Mouse (Mus musculus): ENCODE results near the gene Bptf.
"Not testable (repeated sequence)": the region's sequence is repeated elsewhere in the genome, so short reads cannot be mapped to it uniquely, and the experiment has no call there.

Bptf gene

GRCm38 (mm10) chr11:107113881-107114557 lies 17.9 kb downstream of the Bptf start:
- DNase-seq = no peak

GRCm38 (mm10) chr11:107113112-107113511 lies 18.8 kb downstream of the Bptf start:
- peak; percentile 64 for DNase-seq

GRCm38 (mm10) chr11:107109669-107110068 lies 22.3 kb downstream of the Bptf start:
- no peak for DNase-seq

DNA sequence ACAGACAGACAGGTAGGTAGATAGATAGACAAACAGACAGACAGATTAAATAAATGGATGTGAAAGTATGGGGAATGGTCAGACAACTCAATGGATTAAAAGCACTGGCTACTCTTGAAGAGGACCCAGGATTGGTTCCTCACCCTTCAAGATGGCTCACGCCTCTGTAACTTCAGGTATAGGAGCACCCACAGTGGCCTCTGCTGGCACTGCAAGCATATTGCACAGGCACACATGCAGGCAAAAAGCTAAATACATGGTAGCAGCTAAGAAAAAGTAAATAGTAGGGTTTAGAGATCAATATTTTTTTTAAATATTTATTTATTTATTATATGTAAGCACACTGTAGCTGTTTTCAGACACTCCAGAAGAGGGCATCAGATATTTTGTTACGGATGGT lies 23.0 kb downstream of the Bptf start:
- no peak for DNase-seq

DNA sequence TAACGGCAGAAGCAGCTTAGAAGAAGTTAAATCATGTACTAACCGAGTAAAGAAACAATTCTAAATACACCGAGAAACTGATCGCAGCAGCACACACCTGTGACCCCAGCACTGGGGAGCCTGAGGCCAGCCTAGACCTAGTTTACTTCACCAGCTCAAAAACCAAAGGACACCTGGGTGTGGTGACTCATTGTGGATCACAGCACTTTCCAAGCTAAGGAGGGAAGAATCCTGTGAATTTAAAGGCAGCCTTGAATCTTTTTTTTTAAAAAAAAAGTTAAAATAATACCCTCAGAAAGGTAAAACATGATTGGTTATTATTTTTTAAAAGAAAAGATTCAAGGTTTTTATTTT lies 24.2 kb downstream of the Bptf start:
- DNase-seq = no peak

GRCm38 (mm10) chr11:107106978-107107724 lies 24.8 kb downstream of the Bptf start:
- DNase-seq = no peak

GRCm38 (mm10) chr11:107106461-107106860 lies 25.5 kb downstream of the Bptf start:
- no peak for DNase-seq

DNA sequence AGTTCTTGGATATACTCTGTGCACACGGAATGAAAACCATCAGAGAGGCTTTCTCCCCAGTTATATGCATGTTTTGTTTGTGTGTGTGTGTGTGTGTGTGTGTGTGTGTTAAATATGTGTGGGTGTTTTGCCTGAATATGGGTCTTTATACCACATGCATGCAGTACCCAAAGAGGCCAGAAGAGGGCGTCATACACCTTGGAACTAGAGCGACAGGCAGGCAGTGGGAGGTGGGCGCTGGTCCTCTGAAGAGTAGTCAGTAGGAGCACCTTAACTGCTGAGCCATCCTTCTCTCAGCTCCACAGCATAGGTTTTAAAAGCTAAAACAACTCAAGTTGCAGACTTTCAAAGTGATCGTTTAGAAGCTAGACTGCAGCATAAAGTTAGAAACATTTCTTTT lies 26.7 kb downstream of the Bptf start:
- DNase-seq = peak; percentile 83

- no peak for DNase-seq
These were observed 28.2 kb downstream of the Bptf start for GRCm38 (mm10) chr11:107103736-107104135.

GRCm38 (mm10) chr11:107103224-107103589 lies 28.7 kb downstream of the Bptf start:
- DNase-seq = no peak

- peak; percentile 43 for DNase-seq
These were observed 29.3 kb downstream of the Bptf start for GRCm38 (mm10) chr11:107102465-107103223.

- DNase-seq = no peak
These were observed 35.0 kb downstream of the Bptf start for GRCm38 (mm10) chr11:107096973-107097372.

DNA sequence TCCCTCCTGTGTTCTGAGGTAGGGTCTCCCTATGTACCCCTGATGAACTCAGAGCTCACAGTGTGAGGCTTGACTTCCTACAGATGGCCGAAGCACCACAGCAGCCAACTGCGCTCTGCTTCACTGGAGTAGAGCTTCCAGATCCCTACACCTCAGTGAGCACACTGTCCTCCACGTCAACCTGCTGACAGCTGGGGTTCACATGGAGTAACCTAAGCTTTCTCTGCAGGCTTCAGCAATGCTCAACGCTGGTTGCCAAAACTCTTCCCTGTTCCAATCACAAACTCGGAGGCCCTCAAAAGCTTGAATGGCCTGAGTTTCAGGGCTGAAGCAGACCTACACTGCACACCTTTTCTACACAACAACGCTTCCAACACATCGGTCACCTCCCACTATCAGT lies 38.1 kb downstream of the Bptf start:
- DNase-seq = no peak

GRCm38 (mm10) chr11:107092637-107093036 lies 39.3 kb downstream of the Bptf start:
- no peak for DNase-seq

- DNase-seq = no peak
These were observed 46.1 kb downstream of the Bptf start for GRCm38 (mm10) chr11:107085866-107086265.

DNA sequence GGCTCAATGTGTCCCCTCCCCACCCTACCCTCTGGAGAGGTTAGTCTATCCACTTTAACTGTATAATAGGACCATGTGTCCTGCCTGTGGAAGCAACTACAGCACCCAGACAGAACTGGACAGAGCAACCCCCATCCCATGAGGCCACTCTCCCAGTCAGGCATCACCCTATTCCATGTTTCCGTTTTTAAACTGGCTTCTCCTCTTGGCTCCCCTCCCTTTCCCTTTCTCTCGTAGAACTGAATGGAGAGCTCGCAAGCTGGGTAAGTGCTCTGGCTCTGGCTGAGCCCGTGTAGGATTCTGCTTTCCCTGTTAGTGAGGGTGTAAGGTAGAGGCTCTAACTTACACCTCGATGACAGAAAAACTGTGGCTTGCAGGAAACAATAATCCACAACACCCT lies 48.4 kb downstream of the Bptf start:
- DNase-seq = no peak

DNA sequence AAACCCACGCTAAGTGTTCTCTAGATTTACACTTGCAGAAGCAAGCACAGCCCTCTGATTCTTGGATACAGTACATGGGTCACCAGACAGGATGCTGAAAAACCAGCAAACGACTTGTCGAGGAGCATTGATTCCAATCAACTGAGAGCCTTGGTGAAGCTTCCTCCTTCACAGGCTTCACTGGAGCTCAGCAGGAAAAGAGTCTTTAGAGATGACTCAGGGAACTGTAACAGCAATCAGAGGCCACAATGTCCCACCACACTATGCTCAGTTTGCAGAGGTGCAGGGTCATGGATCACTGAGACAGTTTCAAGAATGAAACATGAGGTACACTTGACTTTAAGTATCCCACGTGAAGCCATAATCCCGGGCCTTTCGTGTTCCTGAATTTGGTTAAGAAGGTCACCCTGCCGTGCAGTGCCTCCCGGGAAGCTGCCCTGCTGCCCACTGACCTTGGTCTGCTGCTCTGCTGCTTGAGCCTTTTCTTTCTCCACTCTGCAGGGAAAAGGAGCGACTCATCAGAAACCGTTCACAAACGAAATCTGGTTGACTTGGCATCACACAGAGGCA lies 66.6 kb downstream of the Bptf start:
- no peak for DNase-seq

- no peak for DNase-seq
These were observed 67.3 kb downstream of the Bptf start for GRCm38 (mm10) chr11:107064590-107064989.

- DNase-seq = no peak
These were observed 68.9 kb downstream of the Bptf start for GRCm38 (mm10) chr11:107063067-107063466.

DNA sequence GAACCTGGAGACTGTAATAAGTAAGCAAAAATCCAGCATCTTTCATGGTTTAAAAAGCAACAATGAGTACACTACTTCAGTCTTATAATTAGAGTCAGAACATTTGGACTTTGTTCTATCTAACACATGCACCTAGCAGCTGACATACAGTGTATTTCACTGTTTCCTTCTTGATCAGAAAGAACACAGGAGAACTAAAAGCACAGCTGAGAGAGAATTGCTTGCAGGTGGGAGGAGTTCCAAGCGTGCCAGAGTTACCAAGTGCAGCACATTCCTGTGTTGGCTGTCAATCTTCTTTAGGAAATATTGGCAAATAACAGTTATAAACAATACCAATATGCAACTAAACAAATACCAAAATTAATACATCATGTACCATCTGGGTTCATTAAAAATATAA lies 71.0 kb downstream of the Bptf start:
- no peak for DNase-seq

- not testable (repeated sequence) for DNase-seq
These were observed 72.3 kb downstream of the Bptf start for GRCm38 (mm10) chr11:107059634-107060033.

GRCm38 (mm10) chr11:107057391-107057790 lies 74.5 kb downstream of the Bptf start:
- DNase-seq = peak; percentile 14

GRCm38 (mm10) chr11:107054870-107055269 lies 77.1 kb downstream of the Bptf start:
- no peak for DNase-seq

Data from lung, postnatal 10 days (tissue).